Mouse (Mus musculus) kidney, embryonic 16.5 days (tissue): ENCODE data around the gene Trpc6. TPM values are rescaled to one million over a fixed set of nuclear protein-coding genes. Genes with fewer than 3 reads are reported as not detected.

Source experiments
- ATAC-seq: fragments of 200-750 bp; cut with Nextera tagmentation; 2 replicates; pipeline ENCODE4 v1.8.0; 2017; ENCODE audit warnings: moderate TSS enrichment; ENCODE audit not compliant: low FRiP score, low TSS enrichment
- H3K27ac ChIP-seq: fragments of 300-500 bp; sonication (generic); 2 replicates; pipeline ENCODE4 v1.5.1; 2014; ENCODE audit warnings: low read length
- H3K27me3 ChIP-seq: fragments of 300-500 bp; sonication (generic); 2 replicates; pipeline ENCODE4 v1.6.1; 2014; ENCODE audit warnings: low read length, control low read depth, mixed read lengths; ENCODE audit not compliant: insufficient read depth
- H3K36me3 ChIP-seq: fragments of 300-500 bp; sonication (generic); 2 replicates; pipeline ENCODE4 v1.6.1; 2014; ENCODE audit warnings: low read length, control low read depth, mixed read lengths; ENCODE audit not compliant: insufficient read depth
- H3K4me1 ChIP-seq: fragments of 300-500 bp; sonication (generic); 2 replicates; pipeline ENCODE4 v1.6.1; 2014; ENCODE audit warnings: low read length, control low read depth, mixed read lengths; ENCODE audit not compliant: insufficient read depth
- H3K4me2 ChIP-seq: fragments of 300-500 bp; sonication (generic); replicated peaks from 2 replicates; pipeline ENCODE4 v1.6.1; 2014; ENCODE audit warnings: low read depth, low read length
- H3K4me3 ChIP-seq: fragments of 300-500 bp; sonication (generic); 2 replicates; pipeline ENCODE4 v1.5.1; 2014; ENCODE audit warnings: mild to moderate bottlenecking, low read length
- H3K9ac ChIP-seq: fragments of 300-500 bp; sonication (generic); replicated peaks from 2 replicates; pipeline ENCODE4 v1.6.1; 2014; ENCODE audit warnings: low read length
- H3K9me3 ChIP-seq: fragments of 300-500 bp; sonication (generic); 2 replicates; pipeline ENCODE4 v1.6.1; 2016; ENCODE audit warnings: low read length, control low read depth
- WGBS: fragments of 180-500 bp; shearing (Covaris S2); extraction: QIAGEN DNeasy Blood & Tissue Kit; methylation state at CpG from one replicate; pipeline ENCODE4 v1.1.7; 2014; 5-methylcytosine and 5-hydroxymethylcytosine counted together
- polyA plus RNA-seq: library from polyadenylated mRNA; unstranded; fragments of >200 nt; fragmentation: Nextera tagmentation; extraction: Ambion mirVana; gene quantifications from 2 replicates; pipeline ENCODE4 v1.2.1, GENCODE M21; 2015

Trpc6 gene
- polyA plus RNA-seq = 1.1 and 1.3 TPM in 2 replicates

DNA sequence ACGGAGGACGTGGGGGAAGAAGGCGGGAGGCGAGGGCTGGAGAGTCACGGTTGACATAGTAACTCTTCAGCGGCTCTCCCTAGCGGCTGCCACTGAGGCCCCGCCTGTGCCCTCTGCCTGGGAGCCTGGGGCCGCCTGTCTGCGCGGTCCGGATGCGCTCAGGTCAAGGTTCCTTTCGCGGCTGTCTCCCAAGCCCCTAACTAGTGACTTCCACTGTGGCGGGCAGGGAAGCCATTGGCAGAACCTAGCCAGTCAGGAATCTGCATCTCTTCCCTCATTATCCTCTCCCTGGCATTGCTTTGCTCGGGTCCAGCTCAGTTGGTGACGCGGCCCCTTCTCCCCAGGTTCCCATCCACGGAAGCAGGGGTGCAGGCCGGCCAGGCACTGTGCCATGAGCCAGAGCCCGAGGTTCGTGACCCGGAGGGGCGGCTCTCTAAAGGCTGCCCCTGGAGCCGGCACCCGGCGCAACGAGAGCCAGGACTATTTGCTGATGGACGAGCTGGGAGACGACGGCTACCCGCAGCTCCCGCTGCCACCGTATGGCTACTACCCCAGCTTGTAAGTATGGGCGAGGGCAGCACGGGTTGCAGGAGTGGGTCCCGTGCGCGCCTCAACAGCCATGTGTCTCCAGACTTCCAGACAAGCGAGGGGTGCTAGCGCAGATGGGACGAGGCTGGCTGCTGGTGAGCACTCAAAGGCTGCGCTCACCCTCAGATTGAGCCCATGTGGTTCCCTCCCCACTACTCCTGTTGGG lies at the start of gene Trpc6:
Gene Trpc6 (plus strand): TSS at position 102 of the 754 bp plus-strand sequence.
- WGBS = under 1% methylated on average over 41 of the region's 44 CpGs
- no peaks in the 10 kb centered on the region for H3K36me3 ChIP-seq

DNA sequence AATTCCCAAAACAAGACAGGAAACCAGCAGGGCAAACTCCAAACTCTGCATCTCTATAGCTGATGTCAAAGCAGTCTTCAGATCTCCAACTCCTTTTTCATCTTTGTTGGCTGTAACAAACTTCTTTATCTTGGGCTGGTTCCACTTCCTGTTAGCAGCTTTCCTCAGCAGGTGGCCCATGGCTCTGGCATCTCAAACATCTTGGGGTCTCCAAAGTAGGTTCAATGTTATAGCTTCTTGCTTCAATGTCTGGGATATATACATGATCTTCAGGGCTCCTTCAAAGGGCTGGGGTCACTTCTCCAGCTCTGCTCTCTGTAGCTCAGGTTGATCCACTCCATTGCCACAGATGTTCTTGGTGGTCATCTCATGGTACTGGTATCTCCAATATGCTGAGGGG lies 23.0 kb upstream of the Trpc6 start:
- no peaks in the 10 kb centered on the region for H3K27me3 ChIP-seq
- no peak for ATAC-seq
- no peak overlapping the region for H3K4me3 ChIP-seq
- no peaks in the 10 kb centered on the region for H3K4me1 ChIP-seq
- no peaks in the 10 kb centered on the region for H3K36me3 ChIP-seq
- H3K9me3 ChIP-seq = no peaks in the 10 kb centered on the region
- no peak overlapping the region for H3K4me2 ChIP-seq
- no peak overlapping the region for H3K9ac ChIP-seq
- H3K27ac ChIP-seq = no peak overlapping the region

More for the DNA sequence above, at the start of gene Trpc6:
- Histone ChIP-seq H3K4me2 (peak within 1 kb of the TSS; percentile 95), H3K9me3 (no peaks in the 10 kb centered on the region), H3K9ac (peak within 1 kb of the TSS; percentile 56), H3K27ac (no peak within 1 kb of the TSS), H3K27me3 (peaks cover 4% of the 10 kb centered on the region; the same call in 1 of the 2 replicates), H3K4me3 (peak within 1 kb of the TSS; percentile 51), H3K4me1 (peaks cover 4% of the 10 kb centered on the region; the same call in 1 of the 2 replicates)
- peak; percentile 98 for ATAC-seq

DNA sequence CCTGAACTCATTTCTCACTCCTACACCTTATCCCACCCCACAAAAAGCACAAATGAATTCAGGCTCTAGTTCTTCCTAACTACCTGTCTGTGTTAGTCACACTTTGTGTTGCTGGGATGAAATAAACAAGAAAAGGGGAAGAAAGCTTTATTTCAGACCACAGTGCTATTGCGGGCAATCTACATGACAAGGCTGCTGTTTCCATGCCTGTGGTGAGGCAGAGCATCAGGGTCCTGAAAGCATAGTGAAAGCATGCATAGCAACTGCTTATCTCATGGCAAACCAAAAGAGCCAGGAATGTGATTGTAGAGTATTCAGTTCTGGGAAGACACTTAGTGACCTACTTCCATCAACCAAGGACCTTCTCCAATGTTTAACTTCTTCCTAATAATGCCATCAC lies 10.3 kb upstream of the Trpc6 start:
- Histone ChIP-seq H3K27me3 (no peaks in the 10 kb centered on the region), H3K36me3 (no peaks in the 10 kb centered on the region), H3K27ac (no peak overlapping the region), H3K4me2 (no peak overlapping the region), H3K9me3 (no peaks in the 10 kb centered on the region), H3K4me3 (no peak overlapping the region), H3K4me1 (no peaks in the 10 kb centered on the region), H3K9ac (no peak overlapping the region)
- no peak for ATAC-seq
- WGBS = 97% methylated on average over 1 of the region's 1 CpGs

DNA sequence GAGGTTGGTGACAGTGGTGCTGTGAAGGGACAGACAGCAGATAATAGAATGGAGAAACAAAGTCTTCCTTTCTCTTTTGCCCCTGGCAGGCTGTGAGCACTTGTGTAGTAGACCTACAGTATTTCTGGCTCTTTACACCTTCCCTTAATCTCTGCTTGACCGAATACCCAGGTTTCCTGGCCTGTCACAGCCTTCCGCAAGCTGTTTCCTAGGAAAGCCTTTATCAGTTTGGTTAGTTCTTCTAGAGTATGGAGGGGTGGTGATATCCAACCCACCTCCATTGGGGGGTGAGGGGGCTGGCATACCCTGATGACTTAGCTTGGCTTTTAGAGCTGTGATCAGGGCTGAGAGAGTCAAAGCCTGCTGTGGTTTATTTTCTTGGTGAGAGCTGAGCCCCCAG lies 1.3 kb downstream of the Trpc6 start:
- Histone ChIP-seq H3K36me3 (no peaks in the 10 kb centered on the region), H3K4me1 (peaks cover 4% of the 10 kb centered on the region; the same call in 1 of the 2 replicates), H3K9me3 (no peaks in the 10 kb centered on the region), H3K4me2 (no peak overlapping the region), H3K9ac (no peak overlapping the region), H3K4me3 (no peak overlapping the region), H3K27me3 (peaks cover 4% of the 10 kb centered on the region; the same call in 1 of the 2 replicates), H3K27ac (no peak overlapping the region)
- no peak for ATAC-seq
- WGBS = 65% methylated on average over 2 of the region's 2 CpGs

DNA sequence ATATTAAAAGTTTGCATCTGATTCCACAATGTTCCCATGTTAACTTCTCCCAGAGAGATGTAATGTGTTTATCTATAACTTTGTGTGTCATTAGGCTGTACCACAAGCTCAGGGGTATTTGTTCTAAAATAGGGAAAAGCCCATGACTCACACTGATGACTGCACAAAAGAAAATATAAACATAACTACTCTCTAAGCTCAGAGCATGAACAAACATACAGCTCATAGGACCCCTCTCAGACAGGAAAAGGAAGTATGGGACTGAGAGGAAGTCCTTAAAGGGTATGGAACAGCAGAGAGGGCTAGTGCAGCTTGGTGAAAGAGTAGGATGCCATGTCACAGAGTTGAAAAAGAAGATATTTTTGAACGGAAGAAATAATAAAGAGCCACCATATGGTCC lies 14.6 kb downstream of the Trpc6 start:
- H3K36me3 ChIP-seq = no peaks in the 10 kb centered on the region
- no peaks in the 10 kb centered on the region for H3K27me3 ChIP-seq
- no peak overlapping the region for H3K27ac ChIP-seq
- H3K4me3 ChIP-seq = no peak overlapping the region
- H3K4me2 ChIP-seq = no peak overlapping the region
- WGBS = 55% methylated on average over 1 of the region's 1 CpGs
- no peaks in the 10 kb centered on the region for H3K9me3 ChIP-seq
- H3K4me1 ChIP-seq = no peaks in the 10 kb centered on the region
- no peak overlapping the region for H3K9ac ChIP-seq
- no peak for ATAC-seq

DNA sequence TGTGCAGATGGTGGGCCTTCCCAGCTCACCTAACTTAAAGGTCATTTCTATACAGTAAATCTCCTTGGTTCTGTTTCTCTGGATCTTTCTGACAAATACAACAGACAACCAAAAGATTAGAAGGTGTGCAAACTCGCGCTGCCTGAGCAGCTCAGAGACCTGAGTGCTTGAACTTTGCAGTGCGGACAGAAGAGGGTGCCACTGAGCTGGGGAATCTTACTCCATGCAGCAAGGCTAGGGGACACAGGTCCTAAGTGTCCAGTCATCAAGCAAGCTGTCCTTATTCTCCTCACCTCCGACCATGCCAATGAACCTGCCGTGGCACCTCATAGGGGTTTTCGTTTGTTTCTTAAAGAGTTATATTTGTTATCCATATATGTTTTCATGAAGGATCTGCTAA lies 48.7 kb downstream of the Trpc6 start:
- Histone ChIP-seq H3K9ac (no peak overlapping the region), H3K4me2 (no peak overlapping the region), H3K4me1 (no peaks in the 10 kb centered on the region), H3K9me3 (no peaks in the 10 kb centered on the region), H3K36me3 (no peaks in the 10 kb centered on the region), H3K4me3 (no peak overlapping the region), H3K27ac (no peak overlapping the region), H3K27me3 (no peaks in the 10 kb centered on the region)
- ATAC-seq = peak; percentile 67; the same call in 1 of the 2 replicates
- WGBS = 53% methylated on average over 6 of the region's 6 CpGs

DNA sequence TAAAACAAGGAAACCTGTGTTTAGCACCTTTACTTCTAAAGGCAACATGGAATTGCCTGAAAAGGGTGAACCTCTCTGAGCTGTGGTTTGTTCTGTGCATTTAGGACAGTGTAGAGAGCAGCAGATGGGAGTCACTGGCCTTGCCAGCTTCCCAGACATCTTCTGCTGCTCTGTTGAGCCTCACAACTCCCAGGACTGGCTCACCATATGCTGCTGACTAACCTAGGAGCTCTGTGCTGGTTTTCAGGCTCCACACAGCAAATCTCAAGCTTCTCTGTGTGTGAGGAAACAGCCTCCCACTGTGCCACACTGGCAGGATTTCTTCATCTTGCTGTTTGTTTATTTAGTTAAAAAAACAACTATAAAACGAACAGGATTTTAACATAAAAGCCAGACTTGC lies 53.1 kb downstream of the Trpc6 start:
- Histone ChIP-seq H3K4me3 (no peak overlapping the region), H3K4me2 (no peak overlapping the region), H3K4me1 (no peaks in the 10 kb centered on the region), H3K27me3 (no peaks in the 10 kb centered on the region), H3K9ac (no peak overlapping the region), H3K27ac (no peak overlapping the region), H3K9me3 (no peaks in the 10 kb centered on the region), H3K36me3 (no peaks in the 10 kb centered on the region)
- no peak for ATAC-seq
- WGBS = 22% methylated on average over 1 of the region's 1 CpGs

DNA sequence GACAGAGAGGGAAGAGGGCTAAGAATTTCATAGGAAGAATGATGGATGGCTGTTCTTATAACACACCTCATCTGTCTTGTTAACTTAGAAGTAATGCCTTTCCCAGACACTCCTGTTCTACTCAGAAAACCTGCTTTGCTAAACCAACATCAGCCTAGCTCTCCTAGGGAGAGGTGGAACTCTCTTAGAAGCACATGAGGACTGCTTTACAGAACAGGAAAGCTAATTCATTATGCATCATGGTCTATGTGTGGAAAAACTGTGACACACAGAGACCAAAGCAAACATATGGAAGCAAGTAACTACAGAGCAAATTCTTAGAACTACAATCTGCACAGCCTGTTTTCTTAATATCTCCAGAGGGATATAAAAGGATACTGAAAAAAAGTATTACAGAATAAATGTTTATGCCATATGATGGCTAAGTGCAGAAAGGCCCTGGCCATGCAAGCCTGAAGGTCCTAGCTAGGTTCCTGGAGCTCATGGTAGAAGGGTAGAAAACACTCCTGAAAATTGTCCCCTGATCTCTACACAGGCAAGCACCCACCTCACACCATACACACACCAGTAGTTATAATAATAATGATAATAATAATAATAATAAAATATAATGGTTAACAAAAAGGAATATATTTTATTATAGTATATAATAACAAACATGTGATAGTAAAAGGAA lies 63.0 kb downstream of the Trpc6 start:
- Histone ChIP-seq H3K27me3 (no peaks in the 10 kb centered on the region), H3K9me3 (no peaks in the 10 kb centered on the region), H3K4me3 (no peak overlapping the region), H3K9ac (no peak overlapping the region), H3K36me3 (no peaks in the 10 kb centered on the region), H3K4me2 (no peak overlapping the region), H3K27ac (no peak overlapping the region), H3K4me1 (no peaks in the 10 kb centered on the region)
- no peak for ATAC-seq

DNA sequence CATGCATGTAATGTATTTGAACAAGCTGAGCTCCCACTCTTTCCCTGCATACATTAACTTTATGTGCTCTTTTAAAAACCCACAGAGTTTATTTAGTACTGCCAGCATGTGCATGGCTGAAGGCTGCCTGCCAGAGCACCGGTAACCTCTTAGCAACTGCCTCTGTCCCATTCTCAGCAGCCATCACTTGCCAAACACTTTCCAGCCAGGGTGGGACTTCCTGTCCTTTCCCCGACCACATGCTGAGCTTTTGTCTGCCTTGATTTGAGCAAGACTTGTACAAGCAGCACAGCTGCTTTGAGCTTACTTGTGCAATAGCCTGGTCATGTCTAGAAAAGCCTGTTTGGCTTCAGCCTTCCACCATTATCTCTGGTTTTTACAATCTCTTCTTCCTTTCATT lies 90.4 kb downstream of the Trpc6 start:
- Histone ChIP-seq H3K4me3 (no peak overlapping the region), H3K9ac (no peak overlapping the region), H3K36me3 (no peaks in the 10 kb centered on the region), H3K27ac (no peak overlapping the region), H3K9me3 (no peaks in the 10 kb centered on the region), H3K27me3 (no peaks in the 10 kb centered on the region), H3K4me1 (no peaks in the 10 kb centered on the region), H3K4me2 (no peak overlapping the region)
- 38% methylated on average over 2 of the region's 2 CpGs for WGBS
- no peak for ATAC-seq

DNA sequence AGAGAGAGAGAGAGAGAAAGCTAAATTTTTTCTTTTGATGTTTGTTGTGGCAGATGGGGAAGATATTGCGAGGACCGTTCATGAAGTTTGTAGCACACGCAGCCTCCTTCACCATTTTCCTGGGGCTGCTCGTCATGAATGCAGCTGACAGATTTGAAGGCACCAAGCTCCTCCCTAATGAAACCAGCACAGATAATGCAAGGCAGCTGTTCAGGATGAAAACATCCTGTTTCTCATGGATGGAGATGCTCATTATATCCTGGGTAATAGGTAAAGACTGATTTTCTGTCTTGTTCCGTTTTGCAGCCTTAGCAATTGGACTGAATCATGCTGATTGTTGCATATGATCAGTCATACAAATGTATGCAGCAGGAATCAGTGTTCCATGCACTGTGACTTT lies 99.5 kb downstream of the Trpc6 start:
- no peak overlapping the region for H3K9ac ChIP-seq
- H3K27me3 ChIP-seq = no peaks in the 10 kb centered on the region
- H3K9me3 ChIP-seq = no peaks in the 10 kb centered on the region
- 72% methylated on average over 5 of the region's 5 CpGs for WGBS
- no peak for ATAC-seq
- H3K4me2 ChIP-seq = no peak overlapping the region
- no peak overlapping the region for H3K4me3 ChIP-seq
- no peak overlapping the region for H3K27ac ChIP-seq
- H3K4me1 ChIP-seq = no peaks in the 10 kb centered on the region
- no peaks in the 10 kb centered on the region for H3K36me3 ChIP-seq
